Mouse (Mus musculus) megakaryocyte, embryonic 14.5 days (primary cell): ENCODE measurements around the gene Scd2. TPM values are rescaled to one million over a fixed set of nuclear protein-coding genes. Genes with fewer than 3 reads are reported as not detected.
"Not testable (repeated sequence)": the region's sequence is repeated elsewhere in the genome, so short reads cannot be mapped to it uniquely, and the experiment has no call there.

ENCODE experiments used
- H3K27me3 ChIP-seq: replicated peaks from 2 replicates; pipeline ENCODE3; 2012; ENCODE audit warnings: inconsistent platforms
- H3K36me3 ChIP-seq: replicated peaks from 2 replicates; pipeline ENCODE3; 2012; ENCODE audit warnings: low read length, inconsistent platforms, mixed read lengths
- H3K4me1 ChIP-seq: 2 replicates; pipeline ENCODE4 v1.6.1; 2012; ENCODE audit warnings: inconsistent platforms
- H3K4me3 ChIP-seq: replicated peaks from 2 replicates; pipeline ENCODE3; 2012; ENCODE audit warnings: moderate library complexity, mild to moderate bottlenecking, inconsistent platforms
- H3K9me3 ChIP-seq: 2 replicates; pipeline ENCODE4 v1.6.1; 2012; ENCODE audit warnings: inconsistent platforms
- FLI1 ChIP-seq: IDR thresholded peaks from 2 replicates; pipeline ENCODE4 v1.6.1; 2012; ENCODE audit warnings: low read length, inconsistent platforms, mixed read lengths
- GATA1 ChIP-seq: IDR thresholded peaks from 3 replicates; pipeline ENCODE4 v1.6.1; 2012; ENCODE audit warnings: mixed read lengths, low read length, inconsistent platforms, borderline replicate concordance
- polyA plus RNA-seq: library from polyadenylated mRNA; stranded (reverse); fragments of >175 nt; gene quantifications from 2 replicates; pipeline ENCODE4 v1.2.3, GENCODE M21; 2012; ENCODE audit warnings: low replicate concordance; ENCODE audit not compliant: insufficient read depth

Gene Scd2
- polyA plus RNA-seq, 1 experiment, result 14.5 TPM

DNA sequence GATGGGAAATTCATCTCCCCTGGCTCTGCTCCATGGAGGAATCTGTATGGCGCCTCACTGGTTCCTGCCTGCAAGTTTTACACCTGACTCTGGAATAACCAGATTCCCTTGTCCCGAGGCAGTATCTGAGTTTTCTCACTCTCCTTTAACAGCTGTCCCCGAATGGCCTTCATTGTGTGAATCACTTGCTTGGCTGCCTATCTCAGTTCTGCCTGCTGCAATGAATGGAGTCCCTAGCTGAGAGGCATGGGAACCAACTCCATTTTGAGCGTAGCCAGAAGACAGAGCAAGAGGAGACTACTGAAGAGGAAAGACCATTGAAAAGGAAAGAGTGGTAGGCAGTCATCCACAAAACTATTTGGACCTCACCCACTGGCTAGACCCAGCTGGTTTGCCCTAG, 19.8 kb upstream of the Scd2 start:
- Histone ChIP-seq H3K27me3 (peaks cover 10% of the 10 kb centered on the region), H3K4me3 (no peak overlapping the region), H3K36me3 (no peaks in the 10 kb centered on the region), H3K4me1 (peaks cover 39% of the 10 kb centered on the region), H3K9me3 (no peaks in the 10 kb centered on the region)
- TF ChIP-seq FLI1 (no peak), GATA1 (no peak)

DNA sequence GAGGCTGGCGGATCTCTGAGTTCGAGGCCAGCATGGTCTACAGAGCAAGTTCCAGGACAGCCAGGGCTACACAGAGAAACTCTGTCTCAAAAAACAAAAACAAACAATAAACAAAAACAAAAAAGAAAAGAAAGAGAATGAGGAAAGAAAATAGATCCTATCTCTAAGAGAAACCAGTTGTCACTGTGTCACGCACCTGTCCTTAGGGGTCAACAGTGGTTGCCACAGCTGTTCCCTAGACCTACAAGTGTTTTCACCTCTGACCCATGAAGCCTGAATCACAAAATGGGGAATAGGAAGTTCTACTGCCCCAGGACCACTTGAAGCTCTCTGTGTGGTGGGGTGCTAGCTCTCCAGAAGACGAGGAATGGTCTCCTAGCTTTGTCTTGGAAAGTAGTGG, 19.0 kb upstream of the Scd2 start:
- TF ChIP-seq GATA1 (no peak), FLI1 (no peak)
- peaks cover 10% of the 10 kb centered on the region for H3K27me3 ChIP-seq

GRCm38 (mm10) chr19:44275418-44275817, 18.1 kb upstream of the Scd2 start:
- H3K4me3 ChIP-seq, result no peak overlapping the region
- no peaks in the 10 kb centered on the region for H3K36me3 ChIP-seq
- TF ChIP-seq FLI1 (no peak), GATA1 (no peak)
- H3K27me3 ChIP-seq, result peaks cover 10% of the 10 kb centered on the region
- H3K4me1 ChIP-seq, result peaks cover 43% of the 10 kb centered on the region
- H3K9me3 ChIP-seq, result no peaks in the 10 kb centered on the region

More for the DNA sequence above, 19.0 kb upstream of the Scd2 start:
- Histone ChIP-seq H3K36me3 (no peaks in the 10 kb centered on the region), H3K4me3 (no peak overlapping the region), H3K9me3 (no peaks in the 10 kb centered on the region), H3K4me1 (peaks cover 37% of the 10 kb centered on the region)

DNA sequence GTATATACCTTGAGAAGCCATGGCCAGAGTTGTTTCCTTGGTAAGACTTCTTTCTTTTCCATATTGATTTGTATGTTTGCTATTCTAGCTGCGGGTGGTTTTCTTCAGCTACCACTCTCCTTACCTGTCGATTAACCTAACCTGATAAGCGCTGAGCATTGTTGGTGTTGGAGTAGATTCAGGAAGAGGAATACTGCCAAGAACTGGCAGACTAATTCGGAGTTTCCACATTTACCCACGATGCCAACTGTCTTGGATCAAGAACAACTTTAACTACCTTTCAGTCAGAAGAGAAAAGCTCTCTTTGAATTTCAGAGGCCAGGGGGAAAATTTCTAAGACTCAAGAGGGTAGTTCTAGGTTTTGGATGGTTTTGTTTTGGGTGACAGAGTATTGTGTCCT, 16.6 kb upstream of the Scd2 start:
- TF ChIP-seq FLI1, result no peak
- no peak for TF ChIP-seq GATA1
- Histone ChIP-seq H3K4me3 (no peak overlapping the region), H3K36me3 (no peaks in the 10 kb centered on the region), H3K4me1 (peaks cover 51% of the 10 kb centered on the region), H3K27me3 (peaks cover 10% of the 10 kb centered on the region), H3K9me3 (no peaks in the 10 kb centered on the region)

DNA sequence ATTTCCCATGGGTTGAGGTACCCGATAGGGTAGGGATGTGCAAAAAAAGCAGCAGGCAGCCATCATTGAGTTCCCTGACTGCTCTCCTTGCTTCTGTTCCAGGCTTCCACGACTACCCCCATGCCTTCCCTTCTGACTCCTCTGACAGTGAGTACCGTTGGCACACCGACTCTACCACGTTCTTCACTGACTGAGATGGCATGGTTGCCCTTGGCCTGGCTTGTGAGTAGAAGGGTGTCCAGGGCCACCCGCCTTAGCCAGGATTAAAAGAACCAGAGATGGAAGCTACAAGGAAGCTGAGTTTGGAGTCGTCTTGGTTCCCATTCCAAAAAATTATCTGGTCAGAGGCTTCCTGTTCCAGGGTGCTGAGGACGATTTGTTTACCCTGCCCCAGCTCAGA, 15.5 kb upstream of the Scd2 start:
- Histone ChIP-seq H3K9me3 (no peaks in the 10 kb centered on the region), H3K4me3 (peak overlapping the region; percentile 31), H3K27me3 (peaks cover 10% of the 10 kb centered on the region), H3K4me1 (peaks cover 57% of the 10 kb centered on the region), H3K36me3 (no peaks in the 10 kb centered on the region)
- TF ChIP-seq FLI1 (no peak), GATA1 (no peak)

DNA sequence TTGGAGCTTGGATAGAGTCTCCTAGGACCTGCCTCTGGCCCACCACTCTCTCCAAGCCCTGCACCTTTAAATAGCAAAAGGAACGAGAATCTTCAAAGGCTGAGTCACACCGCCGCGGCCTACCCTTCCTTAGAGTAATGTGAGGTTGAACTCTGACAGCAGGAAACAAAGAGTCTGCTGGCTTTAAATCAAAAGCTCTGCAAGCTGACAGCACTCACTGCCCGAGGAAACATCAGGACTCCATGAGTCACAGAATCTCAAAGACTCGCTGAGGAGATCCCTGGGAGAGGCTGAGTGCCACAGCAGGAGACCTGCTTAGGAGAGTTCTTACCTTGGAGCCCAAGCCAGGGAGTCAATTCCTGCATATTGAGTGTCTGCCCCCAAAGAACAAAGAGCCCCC, 12.7 kb upstream of the Scd2 start:
- Histone ChIP-seq H3K4me1 (peaks cover 75% of the 10 kb centered on the region), H3K4me3 (peak overlapping the region; percentile 66), H3K9me3 (no peaks in the 10 kb centered on the region), H3K36me3 (no peaks in the 10 kb centered on the region), H3K27me3 (peaks cover 3% of the 10 kb centered on the region)
- TF ChIP-seq FLI1 (no peak), GATA1 (no peak)

DNA sequence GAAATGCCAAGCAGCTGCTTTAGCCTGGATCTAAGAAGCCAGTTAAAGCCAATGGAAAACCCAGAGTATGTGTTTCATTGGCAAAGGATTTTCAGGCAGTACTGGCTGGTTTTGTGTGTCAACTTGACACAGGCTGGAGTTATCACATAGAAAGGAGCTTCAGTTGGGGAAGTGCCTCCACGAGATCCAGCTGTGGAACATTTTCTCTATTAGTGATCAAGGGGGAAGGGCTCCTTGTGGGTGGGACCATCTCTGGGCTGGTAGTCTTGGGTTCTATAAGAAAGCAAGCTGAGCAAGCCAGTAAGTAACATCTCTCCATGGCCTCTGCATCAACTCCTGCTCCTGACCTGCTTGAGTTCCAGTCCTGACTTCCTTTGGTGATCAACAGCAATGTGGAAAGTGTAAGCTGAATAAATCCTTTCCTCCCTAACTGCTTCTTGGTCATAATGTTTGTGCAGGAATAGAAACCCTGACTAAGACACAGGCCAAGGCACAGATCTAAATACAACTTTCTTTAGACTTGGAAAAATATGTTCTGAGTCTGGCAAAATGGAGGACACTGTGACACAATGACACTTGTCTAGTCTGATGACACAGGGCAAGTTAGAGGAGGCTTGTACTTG, 11.5 kb upstream of the Scd2 start:
- not testable (repeated sequence) for H3K36me3 ChIP-seq, H3K9me3 ChIP-seq, H3K27me3 ChIP-seq
- peak overlapping the region; percentile 83 for H3K4me3 ChIP-seq
- H3K4me1 ChIP-seq, result peaks cover 86% of the 10 kb centered on the region

DNA sequence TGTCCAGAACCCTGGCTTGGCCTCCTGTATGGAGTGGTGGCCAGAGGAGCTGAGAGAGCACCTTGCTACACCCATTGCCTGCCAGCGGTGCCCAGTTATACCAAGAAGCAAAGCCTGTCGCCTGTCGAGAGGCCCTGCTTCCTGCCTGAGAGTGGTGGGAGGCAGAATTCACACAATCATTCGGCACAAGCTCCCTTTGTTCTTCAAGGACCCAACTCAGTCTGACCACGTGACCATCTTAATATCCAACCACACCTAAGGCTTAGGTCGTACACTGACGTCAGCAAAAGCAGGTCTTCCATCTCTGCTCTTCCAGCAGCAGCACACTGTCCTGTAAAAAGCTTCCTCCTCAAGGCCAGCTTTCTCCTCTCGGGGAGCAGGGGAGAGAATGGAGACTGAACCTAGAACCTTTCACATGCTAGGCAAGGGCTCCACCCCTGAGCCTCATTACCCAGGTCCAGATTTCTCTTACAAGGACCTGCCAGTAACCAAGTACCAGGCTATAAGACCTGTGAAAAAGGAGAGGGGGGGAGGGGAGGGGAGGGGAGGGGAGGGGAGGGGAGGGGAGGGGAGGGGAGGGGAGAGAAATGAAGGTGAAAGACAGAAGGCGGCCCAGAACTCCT, 10.8 kb upstream of the Scd2 start:
- no peaks in the 10 kb centered on the region for H3K27me3 ChIP-seq
- H3K36me3 ChIP-seq, result no peaks in the 10 kb centered on the region
- peak overlapping the region; percentile 83 for H3K4me3 ChIP-seq
- H3K4me1 ChIP-seq, result peaks cover 90% of the 10 kb centered on the region
- H3K9me3 ChIP-seq, result no peaks in the 10 kb centered on the region
- no peak for TF ChIP-seq GATA1
- no peak for TF ChIP-seq FLI1

DNA sequence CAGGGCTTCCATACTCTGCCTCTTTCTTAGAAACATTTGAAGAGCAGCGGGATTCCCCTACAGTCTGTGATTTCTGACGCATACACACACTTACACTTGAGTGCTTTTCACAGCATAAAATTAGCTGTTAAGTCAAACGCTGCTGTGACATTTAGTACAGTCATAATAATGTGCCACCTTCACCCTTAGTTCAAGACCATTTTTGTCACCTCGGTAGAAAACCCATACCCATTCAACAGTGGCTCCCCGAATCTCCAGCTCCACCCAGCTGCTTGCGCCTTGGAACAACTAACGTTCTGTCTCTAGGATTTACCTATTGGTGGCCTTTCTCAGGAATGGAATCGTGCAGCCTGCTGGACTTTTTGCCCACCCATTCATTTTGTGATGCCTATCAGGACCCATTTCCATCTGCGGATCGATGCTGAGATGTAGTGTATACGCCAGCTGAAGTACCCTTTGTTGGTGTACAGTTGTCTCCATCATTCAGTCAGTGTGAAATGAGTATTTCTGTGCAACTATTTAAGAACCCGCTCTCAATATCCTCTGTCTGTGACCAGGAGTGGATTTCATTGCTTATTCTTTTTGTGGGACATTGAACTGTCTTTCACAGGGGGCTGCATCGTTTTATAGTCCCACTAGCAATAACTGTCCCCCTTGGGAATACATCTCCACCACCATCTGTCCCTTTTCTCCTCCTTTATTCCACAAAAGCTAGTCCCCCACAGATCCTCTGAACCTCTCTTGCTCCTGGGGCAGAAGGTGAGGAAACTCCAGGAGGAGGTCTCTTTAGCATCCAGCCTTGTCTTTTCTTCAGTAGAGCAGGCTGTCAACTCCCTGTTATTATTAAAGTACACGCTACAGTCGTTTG, 10.1 kb upstream of the Scd2 start:
- no peak for TF ChIP-seq FLI1
- no peak for TF ChIP-seq GATA1
- H3K4me1 ChIP-seq, result peaks cover 87% of the 10 kb centered on the region
- no peaks in the 10 kb centered on the region for H3K27me3 ChIP-seq
- peaks cover 2% of the 10 kb centered on the region for H3K36me3 ChIP-seq
- H3K9me3 ChIP-seq, result no peaks in the 10 kb centered on the region
- peak overlapping the region; percentile 95 for H3K4me3 ChIP-seq

- Histone ChIP-seq H3K4me1 (peaks cover 85% of the 10 kb centered on the region), H3K36me3 (peaks cover 2% of the 10 kb centered on the region), H3K27me3 (no peaks in the 10 kb centered on the region), H3K9me3 (no peaks in the 10 kb centered on the region), H3K4me3 (peak overlapping the region; percentile 95)
- TF ChIP-seq GATA1 (no peak), FLI1 (no peak)
Observed at GRCm38 (mm10) chr19:44284025-44284695, 9.3 kb upstream of the Scd2 start.
